Mouse (Mus musculus) fibroblast of lung, adult 2 months (primary cell): Measurements from ENCODE around the gene Lcorl.
A peak's percentile ranks its signal among the peaks of the same experiment; 100 is the strongest.
"Not testable (repeated sequence)": the region's sequence is repeated elsewhere in the genome, so short reads cannot be mapped to it uniquely, and the experiment has no call there.

Experiments
- DNase-seq: peaks from one replicate; pipeline ENCODE4 v3.0.0-alpha.2; 2011; ENCODE audit warnings: low read depth

The Lcorl gene

GRCm38 (mm10) chr5:45709653-45710052, 147.8 kb downstream of the Lcorl start:
- DNase-seq, result no peak

GRCm38 (mm10) chr5:45706811-45707210, 150.6 kb downstream of the Lcorl start:
- no peak for DNase-seq

GRCm38 (mm10) chr5:45691678-45692077, 165.7 kb downstream of the Lcorl start:
- no peak for DNase-seq

GRCm38 (mm10) chr5:45690802-45691201, 166.6 kb downstream of the Lcorl start:
- no peak for DNase-seq

DNA sequence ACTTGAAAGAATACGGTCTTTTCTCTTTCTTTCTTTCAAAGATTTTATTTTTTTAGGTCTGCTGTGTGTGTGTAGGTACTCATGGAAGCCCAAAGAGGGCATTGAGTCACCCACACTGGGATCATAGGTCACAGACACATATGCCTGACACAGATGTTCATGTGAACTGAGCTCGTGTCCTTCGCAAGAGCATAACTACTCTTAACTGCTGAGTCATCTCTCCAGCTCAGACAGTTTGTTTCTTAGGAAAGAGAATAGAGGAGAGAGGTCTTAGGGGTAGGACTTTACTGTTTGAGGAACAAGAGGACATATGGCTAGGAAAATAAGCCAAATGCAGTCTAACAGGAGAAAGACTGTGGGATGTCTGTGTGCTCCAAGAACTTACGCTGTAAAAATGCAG, 168.3 kb downstream of the Lcorl start:
- no peak for DNase-seq

- no peak for DNase-seq
Measured at GRCm38 (mm10) chr5:45686223-45686622, 171.2 kb downstream of the Lcorl start.

GRCm38 (mm10) chr5:45685243-45685642, 172.2 kb downstream of the Lcorl start:
- no peak for DNase-seq

GRCm38 (mm10) chr5:45683388-45683787, 174.0 kb downstream of the Lcorl start:
- no peak for DNase-seq

DNA sequence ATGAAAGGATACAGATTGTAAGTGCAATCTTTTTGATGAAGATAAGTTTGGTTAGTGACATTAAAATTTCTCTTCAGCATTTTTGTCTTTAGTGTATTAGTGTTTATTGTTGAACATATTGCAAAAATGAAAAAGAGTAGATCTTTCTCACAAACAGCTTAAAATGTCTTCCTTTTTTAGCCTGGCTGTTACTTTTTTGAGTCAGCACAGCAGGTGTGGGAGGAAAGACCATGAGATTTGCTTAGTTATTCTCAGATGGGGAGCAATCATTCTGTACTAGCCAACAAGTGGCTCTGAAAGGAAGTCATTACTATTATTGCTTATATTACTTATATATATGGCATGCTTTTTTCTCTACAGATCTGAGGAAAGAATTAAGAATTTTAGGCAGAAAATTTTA, 177.5 kb downstream of the Lcorl start:
- no peak for DNase-seq

DNA sequence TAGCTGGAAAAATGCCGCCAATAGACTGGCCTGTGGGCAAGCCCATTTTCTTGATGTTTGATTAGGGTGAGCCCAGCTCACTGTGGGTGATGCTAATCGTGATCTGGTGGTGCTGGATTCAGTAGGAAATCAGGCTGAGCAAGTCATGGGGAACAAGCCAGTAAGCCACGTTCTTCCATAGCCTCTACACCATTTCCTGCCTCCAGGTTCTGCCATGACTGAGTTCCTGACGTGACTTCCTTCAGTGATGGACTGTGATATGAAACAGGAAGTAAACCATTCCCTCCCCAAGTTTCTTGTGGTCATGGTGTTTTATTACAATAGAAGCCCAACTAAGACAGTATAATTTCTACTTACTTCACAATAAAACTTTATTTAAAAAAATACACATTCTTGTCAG, 179.8 kb downstream of the Lcorl start:
- DNase-seq, result no peak

DNA sequence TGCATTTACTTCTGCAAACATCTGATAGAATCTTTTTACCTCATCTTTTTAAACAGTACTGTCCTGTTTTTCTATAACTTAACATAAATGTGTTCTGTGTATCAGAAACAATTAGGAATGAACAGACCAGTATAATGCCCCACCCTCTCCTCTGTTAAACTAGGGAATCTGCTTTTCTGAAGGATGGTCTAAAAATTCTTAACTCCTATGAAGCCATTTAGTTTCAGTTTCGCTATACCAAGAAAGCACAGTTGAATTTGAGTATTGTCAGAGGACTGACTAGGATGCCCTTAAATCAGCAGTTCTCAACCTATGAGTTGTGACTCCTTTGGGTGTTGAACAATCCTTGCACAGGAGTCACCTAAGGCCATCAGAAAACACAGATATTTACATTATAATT, 182.4 kb downstream of the Lcorl start:
- no peak for DNase-seq

GRCm38 (mm10) chr5:45670894-45671494, 186.4 kb downstream of the Lcorl start:
- no peak for DNase-seq

DNA sequence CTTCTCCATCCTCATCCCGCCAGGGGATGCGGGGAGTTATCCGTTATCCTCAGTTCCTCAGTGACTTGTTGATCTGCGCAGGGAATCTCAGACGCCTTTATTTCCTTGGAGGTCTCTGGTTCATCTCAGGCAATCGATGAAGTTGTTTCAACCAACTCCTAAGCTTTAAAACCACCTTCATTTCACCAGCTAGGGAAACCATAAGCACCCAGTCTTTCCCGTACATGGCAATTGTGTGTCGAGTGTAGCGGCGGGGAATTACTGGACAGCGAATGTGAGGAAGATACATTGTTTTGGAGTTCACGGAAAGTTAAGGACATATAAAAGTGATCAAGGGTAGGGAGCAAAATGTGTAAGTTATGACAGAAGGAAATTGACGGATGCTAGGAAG, 187.1 kb downstream of the Lcorl start:
- DNase-seq, result no peak

- DNase-seq, result peak; percentile 96
Measured at GRCm38 (mm10) chr5:45669598-45670279, 187.7 kb downstream of the Lcorl start, which contains the start of gene Ncapg. Gene Ncapg (plus strand): TSS chr5:45669919.

- no peak for DNase-seq
Measured at GRCm38 (mm10) chr5:45669234-45669597, 188.2 kb downstream of the Lcorl start.

DNA sequence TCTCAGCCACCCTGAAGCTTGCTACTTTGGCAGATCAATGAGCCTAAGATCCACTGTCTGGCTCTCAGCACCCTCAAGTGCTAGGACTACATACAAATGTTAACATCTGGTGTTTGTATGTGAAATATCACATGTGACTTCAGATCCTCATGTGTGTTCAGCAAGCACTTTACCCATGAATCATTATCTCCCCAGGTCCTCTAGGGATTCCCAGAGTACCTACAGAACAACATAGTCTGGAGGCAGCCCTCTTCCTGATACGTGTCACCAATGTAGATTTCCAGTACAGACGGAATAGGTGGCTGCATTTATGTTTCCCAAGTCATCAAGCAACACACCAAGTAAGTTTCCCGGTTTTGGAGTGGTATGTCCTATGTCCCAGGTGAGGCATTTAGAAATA, 188.6 kb downstream of the Lcorl start:
- no peak for DNase-seq

DNA sequence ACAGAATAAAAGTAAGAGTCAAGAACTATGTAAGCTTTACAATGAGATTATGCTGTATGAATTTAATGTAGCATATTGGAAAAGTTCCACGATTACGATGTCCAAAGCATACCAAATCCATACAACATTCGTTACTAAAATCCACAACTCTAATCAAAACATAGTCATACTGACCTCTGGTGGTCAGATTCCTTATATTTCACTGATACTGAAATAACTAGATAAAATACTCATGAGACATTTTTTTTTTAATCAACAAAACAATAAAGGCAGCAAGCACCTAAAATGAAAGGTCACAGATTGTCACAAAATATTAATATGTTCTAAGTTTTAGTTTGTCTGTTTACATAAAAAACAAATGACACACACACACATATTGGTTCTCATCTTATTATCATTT, 189.1 kb downstream of the Lcorl start:
- DNase-seq, result no peak

DNA sequence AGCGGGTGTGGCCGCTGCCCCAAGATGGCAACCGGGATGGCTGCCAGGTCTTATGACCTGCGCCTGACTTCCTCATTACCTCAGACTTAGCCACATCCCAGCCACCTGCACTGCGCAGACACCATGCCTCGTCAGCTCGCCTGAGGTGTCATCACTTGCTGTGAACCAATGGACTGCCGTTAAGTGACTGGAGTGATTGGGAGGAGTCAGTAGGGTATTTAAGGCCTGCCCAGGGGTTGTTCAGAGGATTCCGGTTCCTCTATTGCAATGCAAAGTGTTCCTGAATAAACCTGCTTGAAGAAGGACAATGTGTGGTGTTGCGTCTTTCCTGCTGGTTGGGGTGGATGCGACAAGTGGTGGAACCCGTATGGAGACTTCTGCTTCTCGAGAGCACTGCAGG, 199.0 kb downstream of the Lcorl start:
- not testable (repeated sequence) for DNase-seq

GRCm38 (mm10) chr5:45651026-45651703, 206.2 kb downstream of the Lcorl start:
- DNase-seq, result no peak
